Mouse (Mus musculus): ENCODE data around the gene Cd207. TPM values are rescaled to one million over a fixed set of nuclear protein-coding genes. Genes with fewer than 3 reads are reported as not detected.

Cd207 gene
- polyA plus RNA-seq, 1 experiment from 2014 or later: not detected

- Histone ChIP-seq H3K9ac (no peak overlapping the region), H3K27ac (replicated peaks) (no peak overlapping the region), H3K4me3 (no peak overlapping the region), H3K27me3 (peaks cover 100% of the 10 kb centered on the region), H3K36me3 (no peaks in the 10 kb centered on the region), H3K4me1 (replicated peaks) (peaks cover 18% of the 10 kb centered on the region), H3K4me2 (no peak overlapping the region), H3K9me3 (no peaks in the 10 kb centered on the region)
- WGBS: 5% methylated on average over 6 of the region's 6 CpGs
- ATAC-seq (ENCODE audit: low read depth): no peak
Observed at GRCm38 (mm10) chr6:83707738-83708510, 30.3 kb upstream of the Cd207 start.

- ATAC-seq (ENCODE audit: low read depth): no peak
- no peaks in the 10 kb centered on the region for H3K4me1 ChIP-seq (replicated peaks)
- H3K9ac ChIP-seq: no peak overlapping the region
- H3K4me2 ChIP-seq: no peak overlapping the region
- no peaks in the 10 kb centered on the region for H3K36me3 ChIP-seq
- no peaks in the 10 kb centered on the region for H3K9me3 ChIP-seq
- no peak overlapping the region for H3K27ac ChIP-seq (replicated peaks)
- WGBS: 24% methylated on average over 5 of the region's 5 CpGs
- H3K27me3 ChIP-seq: peaks cover 96% of the 10 kb centered on the region
- no peak overlapping the region for H3K4me3 ChIP-seq
Observed at GRCm38 (mm10) chr6:83704701-83705100, 27.0 kb upstream of the Cd207 start.

- no peak overlapping the region for H3K9ac ChIP-seq
- no peak overlapping the region for H3K4me3 ChIP-seq
- no peaks in the 10 kb centered on the region for H3K36me3 ChIP-seq
- ATAC-seq (ENCODE audit: low read depth): no peak
- H3K27me3 ChIP-seq: peaks cover 96% of the 10 kb centered on the region
- WGBS: 6% methylated on average over 1 of the region's 1 CpGs
- no peaks in the 10 kb centered on the region for H3K9me3 ChIP-seq
- no peaks in the 10 kb centered on the region for H3K4me1 ChIP-seq (replicated peaks)
- H3K4me2 ChIP-seq: no peak overlapping the region
- H3K27ac ChIP-seq (replicated peaks): no peak overlapping the region
Observed at GRCm38 (mm10) chr6:83704294-83704693, 26.6 kb upstream of the Cd207 start.

GRCm38 (mm10) chr6:83703722-83704078 is 26.0 kb upstream of the Cd207 start:
- 1% methylated on average over 10 of the region's 10 CpGs for WGBS
- Histone ChIP-seq H3K4me3 (no peak overlapping the region), H3K36me3 (no peaks in the 10 kb centered on the region), H3K4me1 (replicated peaks) (no peaks in the 10 kb centered on the region), H3K27me3 (peaks cover 96% of the 10 kb centered on the region), H3K9ac (no peak overlapping the region), H3K4me2 (no peak overlapping the region), H3K27ac (replicated peaks) (no peak overlapping the region), H3K9me3 (no peaks in the 10 kb centered on the region)
- no peak for ATAC-seq (ENCODE audit: low read depth)

GRCm38 (mm10) chr6:83703000-83703721 is 25.5 kb upstream of the Cd207 start:
- Histone ChIP-seq H3K9me3 (no peaks in the 10 kb centered on the region), H3K27me3 (peaks cover 96% of the 10 kb centered on the region), H3K4me1 (replicated peaks) (no peaks in the 10 kb centered on the region), H3K36me3 (no peaks in the 10 kb centered on the region), H3K27ac (replicated peaks) (no peak overlapping the region), H3K4me2 (no peak overlapping the region), H3K9ac (no peak overlapping the region), H3K4me3 (no peak overlapping the region)
- WGBS: under 1% methylated on average over 27 of the region's 27 CpGs
- no peak for ATAC-seq (ENCODE audit: low read depth)

- Histone ChIP-seq H3K9me3 (no peaks in the 10 kb centered on the region), H3K36me3 (no peaks in the 10 kb centered on the region), H3K27ac (replicated peaks) (no peak overlapping the region), H3K4me2 (no peak overlapping the region), H3K9ac (no peak overlapping the region), H3K4me1 (replicated peaks) (no peaks in the 10 kb centered on the region), H3K27me3 (peaks cover 96% of the 10 kb centered on the region), H3K4me3 (no peak overlapping the region)
- 1% methylated on average over 53 of the region's 53 CpGs for WGBS
- no peak for ATAC-seq (ENCODE audit: low read depth)
Observed at GRCm38 (mm10) chr6:83702146-83702999, 24.7 kb upstream of the Cd207 start.

GRCm38 (mm10) chr6:83701001-83701400 is 23.3 kb upstream of the Cd207 start:
- Histone ChIP-seq H3K27ac (replicated peaks) (no peak overlapping the region), H3K27me3 (peaks cover 96% of the 10 kb centered on the region), H3K4me1 (replicated peaks) (no peaks in the 10 kb centered on the region), H3K36me3 (no peaks in the 10 kb centered on the region), H3K9me3 (no peaks in the 10 kb centered on the region), H3K4me3 (no peak overlapping the region), H3K4me2 (no peak overlapping the region), H3K9ac (no peak overlapping the region)
- WGBS: under 1% methylated on average over 11 of the region's 11 CpGs
- no peak for ATAC-seq (ENCODE audit: low read depth)

- Histone ChIP-seq H3K4me3 (no peak overlapping the region), H3K9me3 (no peaks in the 10 kb centered on the region)
- WGBS: under 1% methylated on average over 5 of the region's 5 CpGs
Observed at GRCm38 (mm10) chr6:83699971-83700370, 22.3 kb upstream of the Cd207 start.

GRCm38 (mm10) chr6:83697932-83698331 is 20.3 kb upstream of the Cd207 start:
- ATAC-seq (ENCODE audit: low read depth): no peak
- H3K9me3 ChIP-seq: no peaks in the 10 kb centered on the region

More at GRCm38 (mm10) chr6:83699971-83700370, 22.3 kb upstream of the Cd207 start:
- Histone ChIP-seq H3K36me3 (no peaks in the 10 kb centered on the region), H3K4me1 (replicated peaks) (no peaks in the 10 kb centered on the region), H3K4me2 (no peak overlapping the region), H3K27ac (replicated peaks) (no peak overlapping the region), H3K9ac (no peak overlapping the region), H3K27me3 (peaks cover 96% of the 10 kb centered on the region)
- no peak for ATAC-seq (ENCODE audit: low read depth)

GRCm38 (mm10) chr6:83696684-83697083 is 19.0 kb upstream of the Cd207 start:
- 3% methylated on average over 7 of the region's 7 CpGs for WGBS
- no peak overlapping the region for H3K4me3 ChIP-seq

More at GRCm38 (mm10) chr6:83697932-83698331, 20.3 kb upstream of the Cd207 start:
- Histone ChIP-seq H3K27ac (replicated peaks) (no peak overlapping the region), H3K4me1 (replicated peaks) (no peaks in the 10 kb centered on the region), H3K9ac (no peak overlapping the region), H3K4me2 (no peak overlapping the region), H3K4me3 (no peak overlapping the region), H3K27me3 (peaks cover 96% of the 10 kb centered on the region), H3K36me3 (no peaks in the 10 kb centered on the region)
- WGBS: 0% methylated on average over 8 of the region's 8 CpGs

GRCm38 (mm10) chr6:83695731-83696130 is 18.1 kb upstream of the Cd207 start:
- no peak for ATAC-seq (ENCODE audit: low read depth)
- WGBS: 8% methylated on average over 3 of the region's 3 CpGs
- Histone ChIP-seq H3K4me3 (no peak overlapping the region), H3K4me1 (replicated peaks) (no peaks in the 10 kb centered on the region), H3K27me3 (peaks cover 98% of the 10 kb centered on the region), H3K4me2 (no peak overlapping the region), H3K9ac (no peak overlapping the region), H3K27ac (replicated peaks) (no peak overlapping the region), H3K9me3 (no peaks in the 10 kb centered on the region), H3K36me3 (no peaks in the 10 kb centered on the region)

More at GRCm38 (mm10) chr6:83696684-83697083, 19.0 kb upstream of the Cd207 start:
- no peaks in the 10 kb centered on the region for H3K4me1 ChIP-seq (replicated peaks)
- H3K27ac ChIP-seq (replicated peaks): no peak overlapping the region
- H3K4me2 ChIP-seq: no peak overlapping the region
- H3K36me3 ChIP-seq: no peaks in the 10 kb centered on the region
- no peaks in the 10 kb centered on the region for H3K9me3 ChIP-seq
- no peak for ATAC-seq (ENCODE audit: low read depth)
- H3K9ac ChIP-seq: no peak overlapping the region
- peaks cover 98% of the 10 kb centered on the region for H3K27me3 ChIP-seq

- Histone ChIP-seq H3K4me1 (replicated peaks) (no peaks in the 10 kb centered on the region), H3K4me3 (no peak overlapping the region), H3K27ac (replicated peaks) (no peak overlapping the region), H3K4me2 (no peak overlapping the region), H3K27me3 (peaks cover 96% of the 10 kb centered on the region), H3K36me3 (no peaks in the 10 kb centered on the region), H3K9me3 (no peaks in the 10 kb centered on the region), H3K9ac (no peak overlapping the region)
- no peak for ATAC-seq (ENCODE audit: low read depth)
- under 1% methylated on average over 9 of the region's 9 CpGs for WGBS
Observed at GRCm38 (mm10) chr6:83693835-83694234, 16.2 kb upstream of the Cd207 start.

Data from neural tube, embryonic 13.5 days (tissue).